Mouse (Mus musculus) hindbrain, embryonic 16.5 days (tissue): ENCODE measurements at regions not wholly inside any gene's neighbourhood (a gene's known extent, or its start where the extent isn't known, plus 50 kb on each side); places are given as distances from the start of the nearest gene placed in this dataset.

Experiments
- ATAC-seq: fragments of 200-750 bp; cut with Nextera tagmentation; 2 replicates; pipeline ENCODE4 v1.8.0; 2017; ENCODE audit warnings: moderate TSS enrichment, moderate library complexity
- H3K27ac ChIP-seq: fragments of 300-500 bp; sonication (generic); 2 replicates; pipeline ENCODE4 v1.5.1; 2014; ENCODE audit warnings: low read depth, mild to moderate bottlenecking, control low read depth, low read length, moderate library complexity
- H3K27me3 ChIP-seq: fragments of 300-500 bp; sonication (generic); replicated peaks from 2 replicates; pipeline ENCODE4 v1.6.1; 2014; ENCODE audit warnings: low read length; ENCODE audit not compliant: control insufficient read depth, insufficient read depth
- H3K36me3 ChIP-seq: fragments of 300-500 bp; sonication (generic); 2 replicates; pipeline ENCODE4 v1.6.1; 2014; ENCODE audit warnings: mild to moderate bottlenecking, low read length, moderate library complexity, mixed read lengths; ENCODE audit not compliant: control insufficient read depth, insufficient read depth
- H3K4me1 ChIP-seq: fragments of 300-500 bp; sonication (generic); 2 replicates; pipeline ENCODE4 v1.6.1; 2014; ENCODE audit warnings: low read depth, low read length; ENCODE audit not compliant: control insufficient read depth, insufficient read depth
- H3K4me2 ChIP-seq: fragments of 300-500 bp; sonication (generic); 2 replicates; pipeline ENCODE4 v1.6.1; 2014; ENCODE audit warnings: mild to moderate bottlenecking, low read length, control low read depth, moderate library complexity
- H3K4me3 ChIP-seq: fragments of 300-500 bp; sonication (generic); 2 replicates; pipeline ENCODE4 v1.5.1; 2014; ENCODE audit warnings: mild to moderate bottlenecking, low read length, control low read depth, moderate library complexity
- H3K9ac ChIP-seq: fragments of 300-500 bp; sonication (generic); 2 replicates; pipeline ENCODE4 v1.6.1; 2014; ENCODE audit warnings: low read depth, mild to moderate bottlenecking, control low read depth, low read length, moderate library complexity
- H3K9me3 ChIP-seq: fragments of 300-500 bp; sonication (generic); 2 replicates; pipeline ENCODE4 v1.6.1; 2014; ENCODE audit warnings: mild to moderate bottlenecking, low read length, moderate library complexity; ENCODE audit not compliant: control insufficient read depth
- WGBS: fragments of 180-500 bp; shearing (Covaris S2); extraction: QIAGEN DNeasy Blood & Tissue Kit; methylation state at CpG from one replicate; pipeline ENCODE4 v1.1.7; 2014; 5-methylcytosine and 5-hydroxymethylcytosine counted together

DNA sequence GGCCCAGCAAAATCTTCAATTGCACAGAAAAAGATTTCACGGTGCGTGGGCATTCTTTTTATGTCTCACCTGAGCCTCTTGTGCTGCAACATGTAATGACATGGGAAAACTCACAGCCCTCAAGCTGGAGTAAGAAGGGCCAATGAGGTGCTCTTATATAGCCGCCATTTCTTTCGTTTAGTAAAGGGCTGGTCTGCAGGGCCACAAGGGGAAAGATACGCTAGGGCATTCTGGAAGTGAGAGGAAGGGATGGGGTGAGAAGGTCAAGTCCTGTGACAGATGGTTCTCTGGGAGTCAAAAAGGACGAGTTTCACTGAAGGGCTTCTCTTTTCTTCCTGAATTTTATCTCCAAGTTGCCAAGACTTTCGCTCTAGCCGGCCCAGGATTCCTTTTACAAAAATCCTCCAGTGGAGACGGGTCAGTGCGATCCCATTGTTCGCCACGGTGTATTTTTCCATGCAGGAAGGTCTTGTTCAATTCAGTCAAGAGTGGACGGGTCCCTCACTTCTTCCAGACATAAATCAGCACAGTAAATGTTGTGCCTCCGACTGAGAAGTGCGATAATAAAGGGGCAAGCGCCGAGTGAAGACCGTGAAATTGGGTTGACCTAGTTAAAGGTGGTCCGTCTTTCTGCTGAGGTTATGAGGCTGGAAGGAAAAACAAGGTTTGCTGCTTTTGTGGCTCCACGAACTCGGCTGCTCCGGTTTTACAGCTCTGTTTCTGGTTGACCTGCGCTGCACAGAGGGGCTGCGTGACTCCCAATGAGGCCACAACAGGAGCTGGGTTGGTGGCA, 92.9 kb downstream of the Cyp26a1 start:
- peak; percentile 37; the same call in 1 of the 2 replicates for ATAC-seq
- Histone ChIP-seq H3K4me3 (peak overlapping the region; percentile 25), H3K9ac (0 out of 2 replicates have a peak overlapping the region, but pooled peaks have one; percentile 33), H3K4me1 (peaks cover 6% of the 10 kb centered on the region), H3K4me2 (peak overlapping the region; percentile 45), H3K36me3 (no peaks in the 10 kb centered on the region), H3K9me3 (no peaks in the 10 kb centered on the region), H3K27me3 (0 out of 2 replicates have a peak, but pooled peaks cover 3% of the 10 kb centered on the region), H3K27ac (no peak overlapping the region)
- WGBS, result 20% methylated on average over 24 of the region's 24 CpGs

DNA sequence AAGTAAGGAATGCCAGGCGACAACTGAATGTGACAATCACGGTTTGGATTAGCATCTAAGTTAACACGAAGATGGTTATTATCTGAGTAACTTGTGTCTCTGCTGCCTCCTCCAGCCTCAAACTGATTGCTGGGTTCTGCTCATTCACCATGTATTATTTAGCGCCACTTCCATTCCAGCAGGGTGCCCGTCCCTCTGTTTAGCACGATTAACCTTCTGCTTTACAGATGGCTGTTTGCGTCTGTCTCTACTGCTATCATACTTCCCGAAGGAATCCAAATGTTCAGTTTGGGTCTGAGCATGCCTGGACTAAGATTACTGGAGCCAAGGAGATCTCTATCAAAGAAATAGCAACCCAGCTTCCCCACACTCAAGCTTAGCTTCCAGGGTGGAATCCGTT, 95.6 kb downstream of the Cyp26a1 start:
- no peak overlapping the region for H3K9ac ChIP-seq
- peaks cover 6% of the 10 kb centered on the region for H3K4me1 ChIP-seq
- ATAC-seq, result no peak
- H3K27ac ChIP-seq, result no peak overlapping the region
- no peak overlapping the region for H3K4me3 ChIP-seq
- no peaks in the 10 kb centered on the region for H3K9me3 ChIP-seq
- 0 out of 2 replicates have a peak, but pooled peaks cover 3% of the 10 kb centered on the region for H3K27me3 ChIP-seq
- WGBS, result 79% methylated on average over 9 of the region's 9 CpGs
- H3K36me3 ChIP-seq, result no peaks in the 10 kb centered on the region
- no peak overlapping the region for H3K4me2 ChIP-seq

DNA sequence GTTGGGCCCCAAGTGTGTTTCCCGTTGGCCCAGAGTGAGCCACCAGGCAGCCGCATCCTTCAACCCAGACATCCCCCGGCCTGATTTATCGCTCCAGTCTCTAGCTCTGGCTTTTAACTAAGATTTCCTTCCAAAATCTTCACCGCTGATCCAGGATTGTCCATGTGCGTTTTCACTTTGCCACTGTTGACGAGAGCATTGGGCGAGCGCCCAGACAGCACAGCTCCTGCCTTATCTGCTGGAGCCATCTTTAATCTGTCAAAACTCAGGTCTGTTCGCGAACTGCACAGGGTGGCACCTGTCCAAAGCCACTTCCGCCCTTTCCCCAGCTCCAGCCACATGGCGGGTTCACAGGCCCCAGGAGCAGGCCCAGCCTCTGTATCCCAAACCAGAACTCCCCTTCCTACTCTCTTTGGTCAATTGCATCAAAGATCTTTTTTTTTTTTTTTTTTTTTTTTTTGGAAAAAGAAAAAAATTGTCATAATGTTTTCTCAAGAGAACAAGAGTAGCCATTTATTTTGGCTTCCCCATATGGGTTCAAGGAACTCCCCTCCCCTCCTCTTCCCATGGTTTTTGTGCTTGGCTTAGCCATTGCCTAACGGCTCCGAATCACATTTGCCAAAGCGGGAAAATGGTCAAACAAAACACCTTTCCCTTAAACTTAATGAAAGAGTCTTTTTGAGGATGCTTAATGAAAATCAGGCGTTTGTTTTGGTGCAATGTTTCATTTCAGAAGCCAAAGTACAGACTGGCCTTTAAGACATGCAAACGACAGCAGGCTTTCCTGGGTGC, 98.2 kb downstream of the Cyp26a1 start:
- Histone ChIP-seq H3K9ac (no peak overlapping the region), H3K4me3 (no peak overlapping the region), H3K4me1 (peaks cover 2% of the 10 kb centered on the region), H3K9me3 (no peaks in the 10 kb centered on the region), H3K36me3 (no peaks in the 10 kb centered on the region), H3K27ac (no peak overlapping the region), H3K27me3 (0 out of 2 replicates have a peak, but pooled peaks cover 3% of the 10 kb centered on the region), H3K4me2 (no peak overlapping the region)
- 85% methylated on average over 18 of the region's 18 CpGs for WGBS
- ATAC-seq, result no peak

DNA sequence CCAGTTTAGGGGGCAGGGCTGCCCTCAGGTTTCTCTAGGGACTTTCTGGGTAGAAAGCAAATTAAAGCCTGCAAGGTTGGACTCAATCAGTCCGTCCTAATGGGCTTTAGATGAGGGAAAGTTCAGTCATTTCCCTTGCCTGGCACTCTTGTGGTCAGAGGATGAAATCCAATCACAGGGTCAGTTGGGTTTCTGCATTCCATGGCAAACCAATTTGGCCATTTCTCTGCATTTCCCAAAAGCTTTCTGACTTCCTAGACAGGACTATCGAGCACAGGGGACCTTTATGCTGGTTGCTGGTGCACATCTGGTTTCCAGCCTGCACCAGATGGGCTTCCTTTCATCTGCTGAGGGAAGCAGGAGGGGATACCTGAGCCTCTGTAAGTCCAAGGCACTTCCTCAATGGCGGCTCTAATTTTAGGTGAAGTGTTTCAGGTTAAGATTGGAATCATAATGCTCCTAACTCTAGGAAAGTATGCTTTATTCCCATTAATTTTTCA, 102.6 kb downstream of the Cyp26a1 start:
- Histone ChIP-seq H3K27ac (no peak overlapping the region), H3K9ac (no peak overlapping the region), H3K4me1 (no peaks in the 10 kb centered on the region), H3K4me3 (no peak overlapping the region), H3K4me2 (no peak overlapping the region), H3K36me3 (no peaks in the 10 kb centered on the region), H3K27me3 (no peaks in the 10 kb centered on the region), H3K9me3 (no peaks in the 10 kb centered on the region)
- 76% methylated on average over 3 of the region's 3 CpGs for WGBS
- ATAC-seq, result no peak

DNA sequence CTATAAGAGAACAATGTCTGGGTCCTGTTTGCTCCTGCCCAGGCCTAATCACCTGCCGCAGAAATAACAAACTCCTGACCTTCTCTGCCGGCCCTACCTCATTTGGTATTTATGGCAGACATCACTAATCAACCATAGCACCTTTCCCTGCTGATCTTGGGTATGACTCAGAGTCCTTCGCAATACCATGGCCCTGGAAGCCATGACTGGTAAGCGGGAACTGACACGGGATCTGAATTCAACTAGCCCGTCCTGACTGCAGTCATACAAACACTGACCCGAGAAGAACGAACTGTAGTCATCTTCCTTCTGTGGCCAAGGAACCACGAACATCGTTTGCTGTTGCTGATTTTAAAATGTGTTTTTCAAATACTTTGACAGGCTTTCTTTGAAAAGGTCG, 112.1 kb downstream of the Cyp26a1 start:
- peaks cover 3% of the 10 kb centered on the region for H3K4me1 ChIP-seq
- H3K27me3 ChIP-seq, result no peaks in the 10 kb centered on the region
- no peak overlapping the region for H3K4me2 ChIP-seq
- H3K4me3 ChIP-seq, result no peak overlapping the region
- no peaks in the 10 kb centered on the region for H3K9me3 ChIP-seq
- no peak for ATAC-seq
- H3K36me3 ChIP-seq, result no peaks in the 10 kb centered on the region
- H3K9ac ChIP-seq, result no peak overlapping the region
- whole genome bisulfite sequencing, result 93% methylated on average over 11 of the region's 11 CpGs
- no peak overlapping the region for H3K27ac ChIP-seq

DNA sequence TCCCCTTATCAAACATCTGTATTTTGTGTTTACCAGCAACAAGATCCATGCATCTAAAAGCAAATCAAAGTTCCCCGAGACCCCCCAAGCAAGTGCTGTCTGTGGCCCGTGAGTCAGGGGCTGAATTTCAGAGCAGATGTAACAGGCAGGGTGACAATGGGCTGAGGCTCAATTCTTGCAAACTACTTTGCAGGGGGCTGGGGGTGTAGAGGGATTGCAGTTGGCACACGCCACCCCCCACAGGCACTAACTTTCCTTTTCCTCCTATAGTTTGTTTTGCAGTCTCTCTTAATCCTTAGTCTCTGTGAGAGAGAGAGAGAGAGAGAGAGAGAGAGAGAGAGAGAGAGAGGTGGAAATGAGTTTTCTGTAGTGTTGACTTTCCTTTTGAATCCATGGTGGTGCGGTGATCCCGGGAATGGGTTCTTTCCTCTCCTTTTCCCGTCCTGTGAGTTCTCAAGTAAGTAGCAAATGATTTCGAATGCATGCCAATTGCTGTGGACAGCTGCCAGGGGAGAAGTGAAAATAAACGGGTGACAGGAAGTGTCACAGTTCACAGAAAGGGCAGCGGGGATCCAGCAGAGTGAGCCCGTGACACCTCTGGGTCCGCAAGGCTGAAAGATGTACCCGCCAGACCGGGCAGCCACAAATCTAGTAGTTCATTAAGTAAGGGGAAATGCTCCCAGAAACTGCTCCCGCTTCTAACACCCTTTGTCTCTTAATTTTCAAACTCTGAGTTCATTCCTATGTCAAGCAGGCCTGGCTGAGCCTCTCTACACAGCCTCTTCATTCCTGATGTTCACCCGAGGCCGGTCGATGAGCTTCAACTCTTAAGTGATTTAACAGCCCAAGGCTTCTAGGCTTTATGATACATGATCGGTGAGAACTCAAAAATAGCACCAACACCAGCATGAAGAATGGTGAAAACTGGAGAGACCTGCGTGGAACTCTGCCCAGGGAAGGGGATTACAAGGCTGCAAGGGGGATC, 116.8 kb downstream of the Cyp26a1 start:
- no peak for ATAC-seq
- Histone ChIP-seq H3K27ac (no peak overlapping the region), H3K4me1 (peaks cover 3% of the 10 kb centered on the region), H3K4me3 (no peak overlapping the region), H3K9ac (no peak overlapping the region), H3K4me2 (peak overlapping the region; percentile 18; the same call in 1 of the 2 replicates), H3K9me3 (no peaks in the 10 kb centered on the region), H3K36me3 (no peaks in the 10 kb centered on the region), H3K27me3 (no peaks in the 10 kb centered on the region)
- 16% methylated on average over 19 of the region's 19 CpGs for WGBS

DNA sequence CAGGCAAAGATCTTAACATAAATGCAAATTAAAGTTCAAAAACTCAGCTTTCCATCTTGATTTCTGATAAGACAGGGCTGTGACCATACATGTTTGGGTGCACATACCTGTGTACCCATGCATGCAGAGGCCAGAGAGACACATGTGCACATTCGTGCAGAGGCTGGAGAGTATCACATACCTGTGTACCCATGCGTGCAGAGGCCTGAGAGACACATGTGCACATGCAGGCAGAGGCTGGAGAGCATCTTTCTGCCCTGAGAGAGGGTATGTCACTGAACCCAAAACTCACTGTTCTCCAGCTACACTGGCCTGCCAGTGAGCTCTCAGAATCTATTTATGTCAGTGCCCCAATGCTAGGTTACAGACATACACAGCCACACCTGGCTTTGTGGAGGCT, 118.0 kb downstream of the Cyp26a1 start:
- no peak for ATAC-seq
- Histone ChIP-seq H3K27ac (no peak overlapping the region), H3K4me2 (no peak overlapping the region), H3K9me3 (no peaks in the 10 kb centered on the region), H3K27me3 (no peaks in the 10 kb centered on the region), H3K9ac (no peak overlapping the region), H3K4me3 (no peak overlapping the region), H3K36me3 (no peaks in the 10 kb centered on the region), H3K4me1 (peaks cover 3% of the 10 kb centered on the region)
- 74% methylated on average over 2 of the region's 2 CpGs for WGBS

DNA sequence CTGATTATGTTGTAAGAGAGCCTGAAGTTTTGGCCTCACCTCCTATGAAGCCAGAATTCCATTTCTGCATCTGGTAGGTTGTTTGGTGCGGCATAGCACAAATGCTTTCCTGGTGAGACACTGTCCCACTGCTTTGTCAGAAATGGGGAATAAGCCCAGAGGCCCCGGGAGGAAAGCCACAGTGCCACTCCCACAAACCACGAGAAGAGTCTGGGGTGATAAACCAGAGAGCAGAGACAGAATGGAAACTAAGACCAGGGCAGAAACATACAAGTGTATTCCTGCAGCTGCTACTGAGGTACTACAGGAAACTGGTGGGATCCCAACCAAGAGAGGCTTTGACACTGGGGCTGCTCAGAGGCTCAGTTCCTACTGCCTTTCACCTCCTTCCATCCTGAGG, 123.6 kb downstream of the Cyp26a1 start:
- Histone ChIP-seq H3K36me3 (no peaks in the 10 kb centered on the region), H3K4me3 (no peak overlapping the region), H3K4me1 (no peaks in the 10 kb centered on the region), H3K4me2 (no peak overlapping the region), H3K27ac (no peak overlapping the region), H3K9me3 (no peaks in the 10 kb centered on the region), H3K9ac (no peak overlapping the region), H3K27me3 (no peaks in the 10 kb centered on the region)
- no peak for ATAC-seq
- WGBS, result 73% methylated on average over 3 of the region's 3 CpGs
